ENCODE assay signal across 8 mouse cellular contexts in genomic region chr7:6172674-6173244, GRCm38 (mm10). TPM values are rescaled to one million over a fixed set of nuclear protein-coding genes. Genes with fewer than 3 reads are reported as not detected.
DNase-seq lines count a peak whose midpoint lies in the region; ATAC-seq lines count a peak whose summit lies in the region.

No protein-coding gene starts in this region.

- peak overlapping the region; percentile 78 for H3K4me3 ChIP-seq in hindbrain, embryonic 10.5 days
- H3K4me3 ChIP-seq in midbrain, embryonic 12.5 days: peak overlapping the region; percentile 72

- peak; percentile 50 for ATAC-seq in midbrain, embryonic 12.5 days (ENCODE audit: low FRiP score, low read depth)
- ATAC-seq in frontal cortex, adult (ENCODE audit: low TSS enrichment): no peak

- H3K4me2 ChIP-seq in midbrain, embryonic 12.5 days (replicated peaks): peak overlapping the region; percentile 73

- H3K27ac ChIP-seq in hindbrain, embryonic 10.5 days: peak overlapping the region; percentile 92
- peak overlapping the region; percentile 79; the same call in 1 of the 2 replicates for H3K27ac ChIP-seq in midbrain, embryonic 12.5 days (replicated peaks)

- H3K36me3 ChIP-seq in hindbrain, embryonic 10.5 days: peaks cover 20% of the 10 kb centered on the region
- H3K36me3 ChIP-seq in midbrain, embryonic 12.5 days: 0 out of 2 replicates have a peak, but pooled peaks cover 4% of the 10 kb centered on the region

- H3K27me3 ChIP-seq in hindbrain, embryonic 10.5 days (ENCODE audit: insufficient read depth, poor library complexity, severe bottlenecking): no peaks in the 10 kb centered on the region
- H3K27me3 ChIP-seq in midbrain, embryonic 12.5 days: no peaks in the 10 kb centered on the region

- WGBS in hindbrain, embryonic 10.5 days: under 1% methylated on average over 28 of the region's 28 CpGs
- under 1% methylated on average over 27 of the region's 28 CpGs for WGBS in midbrain, embryonic 12.5 days

- no peaks in the 10 kb centered on the region for H3K9me3 ChIP-seq in hindbrain, embryonic 10.5 days
- H3K9me3 ChIP-seq in midbrain, embryonic 12.5 days: no peaks in the 10 kb centered on the region

- peak overlapping the region; percentile 80 for H3K9ac ChIP-seq in midbrain, embryonic 12.5 days (replicated peaks)

- H3K4me1 ChIP-seq in hindbrain, embryonic 10.5 days (replicated peaks): peaks cover 10% of the 10 kb centered on the region
- peaks cover 16% of the 10 kb centered on the region for H3K4me1 ChIP-seq in midbrain, embryonic 12.5 days

- DNase-seq in embryo, embryonic 10 days (ENCODE audit: low spot score): peak; percentile 46
- DNase-seq in embryo, embryonic 11 days: no peak
- peak; percentile 20 for DNase-seq in ovary, postnatal 10 days (ENCODE audit: low spot score)
- no peak for DNase-seq in ovary, postnatal 36 days (ENCODE audit: low spot score)
- no peak for DNase-seq in hindbrain, embryonic 10.5 days (ENCODE audit: low spot score)
- DNase-seq in right cerebral cortex, postnatal 25 days: no peak

RNA-seq across cellular contexts. Expression of gene Zfp444, which starts 0.7 kb away (rescaled TPM):
- 84.4 and 91.4 TPM in 2 replicates for polyA plus RNA-seq in hindbrain, embryonic 10.5 days (2016; fragmentation: Nextera tagmentation; extraction: Ambion mirVana)
- 87.1 and 88.4 TPM in 2 replicates for polyA plus RNA-seq in midbrain, embryonic 12.5 days (2016; fragmentation: Nextera tagmentation; extraction: Ambion mirVana)

RNA-seq across cellular contexts. Expression of gene Zfp787, which starts 17.0 kb away (rescaled TPM):
- 24.2 and 31.8 TPM in 2 replicates for polyA plus RNA-seq in hindbrain, embryonic 10.5 days (2016; fragmentation: Nextera tagmentation; extraction: Ambion mirVana)
- 33.1 and 33.4 TPM in 2 replicates for polyA plus RNA-seq in midbrain, embryonic 12.5 days (2016; fragmentation: Nextera tagmentation; extraction: Ambion mirVana)

RNA-seq across cellular contexts. Expression of gene Galp, which starts 24.1 kb away (rescaled TPM):
- polyA plus RNA-seq in hindbrain, embryonic 10.5 days (2016; fragmentation: Nextera tagmentation; extraction: Ambion mirVana): not detected in 2 replicates
- not detected in 2 replicates for polyA plus RNA-seq in midbrain, embryonic 12.5 days (2016; fragmentation: Nextera tagmentation; extraction: Ambion mirVana)

RNA-seq across cellular contexts. Expression of gene Zscan5b, which starts 49.3 kb away (rescaled TPM):
- not detected in 2 replicates for polyA plus RNA-seq in hindbrain, embryonic 10.5 days (2016; fragmentation: Nextera tagmentation; extraction: Ambion mirVana)
- not detected in 2 replicates for polyA plus RNA-seq in midbrain, embryonic 12.5 days (2016; fragmentation: Nextera tagmentation; extraction: Ambion mirVana)

Comparison
In these comparisons a context has a peak if more than half of its experiments do, and no peak if none do; other contexts are left out.
1. DNase-seq: peak in embryo, embryonic 10 days (single experiment) and ovary, postnatal 10 days (single experiment); none in embryo, embryonic 11 days (single experiment), ovary, postnatal 36 days (single experiment), hindbrain, embryonic 10.5 days (single experiment) and right cerebral cortex, postnatal 25 days (single experiment).